Mouse (Mus musculus) testis, postnatal 10 days (tissue): ENCODE measurements around the gene Sstr5.
A peak's percentile ranks its signal among the peaks of the same experiment; 100 is the strongest.

Experiments
- DNase-seq: peaks from one replicate; pipeline ENCODE4 v3.0.0; 2021; ENCODE audit warnings: low spot score

Sstr5 gene

DNA sequence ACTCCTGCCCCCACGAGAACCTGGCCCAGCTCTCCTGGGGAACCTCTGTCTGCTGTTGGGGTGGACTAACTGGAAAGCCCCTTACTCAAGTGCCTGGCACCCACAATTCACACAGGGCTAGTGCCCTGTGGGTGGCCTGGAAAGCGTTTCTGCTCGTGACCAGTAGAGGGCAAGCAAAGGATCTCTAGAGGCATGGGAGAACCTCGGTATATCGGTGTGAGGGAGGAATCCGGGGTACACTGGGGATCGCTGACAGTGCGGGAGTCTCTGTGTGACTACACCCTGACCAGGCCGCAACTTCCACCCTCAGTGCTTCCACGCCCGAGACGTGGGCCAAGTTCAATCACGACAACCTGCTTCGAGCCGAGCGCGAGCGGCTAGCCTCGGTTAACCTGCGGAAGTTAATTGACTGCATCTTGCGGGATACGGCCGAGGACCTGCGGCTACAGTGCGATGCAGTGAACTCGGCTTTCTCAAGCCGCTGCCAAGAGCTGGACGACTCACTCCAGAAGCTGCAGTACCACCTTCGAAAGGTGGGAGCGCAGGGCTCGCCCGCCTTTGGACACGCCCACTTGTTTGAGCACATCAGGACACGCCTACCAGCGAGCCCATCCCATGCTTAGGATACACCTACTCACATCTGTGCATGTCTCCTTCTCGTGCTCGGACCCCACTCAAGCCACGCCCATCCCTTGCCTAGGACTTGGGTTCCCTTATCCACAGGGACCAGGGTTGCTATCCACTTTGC, 22.6 kb downstream of the Sstr5 start:
- peak; percentile 83 for DNase-seq

DNA sequence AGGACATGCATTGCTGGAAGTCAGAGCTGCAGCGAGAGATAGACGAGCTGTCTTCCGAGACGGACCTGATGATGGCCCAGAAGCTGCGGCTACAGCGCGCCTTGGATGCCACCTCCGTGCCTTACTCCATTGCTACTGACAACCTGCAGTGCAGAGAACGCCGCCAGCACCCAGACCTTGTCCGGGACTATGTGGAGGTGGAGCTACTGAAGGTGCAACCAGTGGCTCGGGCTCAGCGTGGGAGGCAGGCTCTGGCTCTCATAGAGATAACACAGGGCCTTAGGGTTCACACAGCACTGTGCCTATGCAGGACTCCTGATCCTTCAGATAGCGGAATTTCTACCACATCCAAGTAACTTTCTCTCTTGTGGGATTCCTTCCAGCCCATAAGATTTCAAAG, 25.0 kb downstream of the Sstr5 start:
- no peak for DNase-seq

GRCm38 (mm10) chr17:25471418-25471817, 25.7 kb downstream of the Sstr5 start:
- peak; percentile 56 for DNase-seq

- peak; percentile 80 for DNase-seq
Observed at GRCm38 (mm10) chr17:25469798-25470197, 27.3 kb downstream of the Sstr5 start.

- no peak for DNase-seq
Observed at GRCm38 (mm10) chr17:25468301-25468700, 28.8 kb downstream of the Sstr5 start.

DNA sequence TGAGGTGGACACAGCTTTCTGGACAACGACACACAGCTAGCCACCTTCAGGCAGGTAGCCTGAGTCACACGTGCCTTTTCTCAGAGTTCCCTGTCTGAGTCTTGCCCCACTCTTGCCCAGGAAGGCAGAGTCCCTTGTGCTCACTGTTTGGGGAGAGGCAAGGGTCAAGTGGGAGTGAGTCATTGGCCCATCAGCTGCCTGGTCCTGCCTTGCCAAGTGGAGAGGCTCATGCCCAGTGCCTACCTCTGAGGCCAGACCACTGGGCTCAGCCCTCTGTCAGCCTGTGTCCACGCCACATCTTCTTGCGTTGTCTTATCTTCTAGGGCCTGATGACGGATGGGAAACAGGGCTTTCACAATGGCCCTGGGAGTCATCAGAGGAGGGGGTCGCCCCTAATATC, 29.3 kb downstream of the Sstr5 start:
- DNase-seq, result no peak

GRCm38 (mm10) chr17:25466257-25466656, 30.8 kb downstream of the Sstr5 start:
- DNase-seq, result no peak

GRCm38 (mm10) chr17:25464091-25464490, 33.0 kb downstream of the Sstr5 start:
- no peak for DNase-seq

DNA sequence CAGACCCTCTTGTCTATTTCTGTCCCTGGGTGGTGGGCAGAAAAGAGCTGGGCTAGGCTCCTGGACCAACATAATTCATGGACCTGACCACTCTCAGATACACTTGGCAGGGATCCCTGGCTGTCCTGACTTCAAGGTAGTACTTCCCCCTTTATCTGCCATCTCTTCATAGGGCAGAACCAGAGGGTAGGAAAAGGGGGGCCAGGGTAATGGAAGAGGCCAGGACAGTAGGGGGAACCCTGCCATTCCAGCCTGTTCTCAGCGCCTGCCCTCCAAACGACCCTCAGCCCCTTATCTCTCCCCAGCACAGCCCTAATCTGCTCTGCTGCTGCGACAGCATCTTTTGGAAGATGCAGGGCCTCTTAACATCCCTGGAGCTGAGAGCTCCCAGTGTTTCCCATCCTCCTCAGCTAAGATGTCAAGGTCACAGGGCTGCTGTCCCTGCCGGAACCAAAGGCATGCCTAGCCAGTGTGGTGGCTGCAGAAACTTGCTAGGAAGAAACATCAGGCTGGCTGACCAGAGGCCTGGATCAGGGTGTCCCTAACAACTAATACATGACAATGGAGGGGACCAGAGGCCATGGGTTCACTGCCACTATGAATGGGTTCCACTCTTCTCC, 33.7 kb downstream of the Sstr5 start:
- no peak for DNase-seq

- DNase-seq, result no peak
Observed at GRCm38 (mm10) chr17:25462236-25462875, 34.7 kb downstream of the Sstr5 start.

GRCm38 (mm10) chr17:25456540-25456939, 40.5 kb downstream of the Sstr5 start:
- DNase-seq, result no peak

- no peak for DNase-seq
Observed at GRCm38 (mm10) chr17:25454272-25454671, 42.8 kb downstream of the Sstr5 start, which contains the start of gene Tekt4. TSS of gene Tekt4 (plus strand) at chr17:25454615.

GRCm38 (mm10) chr17:25452246-25452965, 44.7 kb downstream of the Sstr5 start:
- DNase-seq, result no peak

- no peak for DNase-seq
Observed at GRCm38 (mm10) chr17:25450329-25450728, 46.8 kb downstream of the Sstr5 start.

GRCm38 (mm10) chr17:25447865-25448264, 49.2 kb downstream of the Sstr5 start:
- DNase-seq, result no peak

DNA sequence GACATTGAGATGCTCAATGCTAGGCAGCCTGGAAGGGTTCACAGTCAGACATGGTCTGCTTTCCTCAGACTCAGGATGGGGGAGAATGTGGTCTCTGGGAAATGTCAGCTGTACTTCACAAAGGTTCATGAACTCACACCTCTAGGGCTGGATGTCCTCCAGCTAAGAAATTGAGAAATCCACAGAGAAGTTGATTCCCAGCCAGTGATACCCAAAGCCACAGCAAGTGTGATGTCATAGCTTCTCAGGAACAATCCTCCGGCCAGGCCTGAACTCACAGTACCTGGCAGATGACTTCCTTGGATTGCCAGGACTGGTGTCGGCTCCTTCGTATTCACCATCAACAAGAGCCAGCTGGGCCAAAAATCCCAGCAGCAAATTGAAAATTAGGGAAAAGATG, 51.2 kb downstream of the Sstr5 start:
- no peak for DNase-seq

DNA sequence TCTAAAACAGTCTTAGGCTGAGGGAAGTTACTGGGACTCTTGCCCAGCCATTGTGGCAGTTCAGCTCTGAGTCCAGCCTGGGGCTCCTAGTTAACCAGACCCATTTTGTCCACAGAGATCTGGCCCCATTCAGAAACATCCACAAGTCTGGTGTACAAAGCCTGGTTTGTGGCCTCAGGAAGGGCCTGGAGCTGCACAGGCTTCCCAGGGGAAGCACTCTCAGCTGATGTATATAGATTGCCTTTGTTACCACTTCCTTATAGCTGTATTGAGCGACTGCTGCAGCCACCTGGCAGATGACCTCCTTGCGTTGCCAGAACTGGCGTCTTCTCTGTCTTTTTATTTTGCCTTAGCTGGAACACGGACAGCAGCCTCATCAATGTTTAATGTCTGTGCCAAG, 52.0 kb downstream of the Sstr5 start:
- no peak for DNase-seq

DNA sequence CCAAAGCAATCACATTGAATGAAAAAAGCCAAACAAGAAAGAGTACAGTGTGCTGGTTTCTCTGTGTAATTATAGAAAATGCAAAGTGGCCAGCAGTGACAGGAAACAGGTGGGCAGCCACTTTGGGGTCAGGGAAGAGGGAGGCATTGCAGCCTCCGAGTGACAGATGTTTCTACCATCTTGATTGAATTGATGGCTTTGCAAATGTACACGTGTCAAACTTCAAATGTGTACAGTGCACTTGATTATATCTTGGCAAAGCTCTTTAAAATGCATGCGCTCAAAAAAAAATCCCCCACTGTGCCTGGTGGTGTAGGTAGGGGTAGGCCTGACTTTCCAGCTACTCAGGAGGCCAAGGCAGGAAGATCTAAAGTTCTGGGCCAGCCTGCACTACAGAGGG, 54.2 kb downstream of the Sstr5 start:
- no peak for DNase-seq

DNA sequence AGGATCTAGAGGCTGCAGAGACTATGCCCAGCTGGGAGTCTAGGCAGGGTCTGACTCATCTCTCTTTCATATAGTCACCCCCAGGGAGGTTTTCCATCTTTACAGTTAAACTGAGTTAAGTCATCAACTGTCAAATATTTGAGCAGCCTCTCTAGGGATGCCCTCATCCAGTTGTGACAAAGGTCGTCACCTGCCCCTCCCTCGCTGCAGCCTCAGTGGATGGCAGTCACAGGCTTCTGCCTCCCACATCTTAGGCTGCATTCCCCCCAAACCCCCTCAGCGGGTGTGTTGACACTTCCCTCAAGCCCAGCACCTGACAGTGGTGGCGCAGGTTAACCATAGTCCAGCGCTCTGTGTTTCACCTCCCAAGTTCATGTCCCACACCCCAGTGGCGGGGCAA, 55.7 kb downstream of the Sstr5 start:
- DNase-seq, result no peak
